Mouse (Mus musculus): ENCODE measurements around the gene Gadd45gip1. TPM values are rescaled to one million over a fixed set of nuclear protein-coding genes. Genes with fewer than 3 reads are reported as not detected.

The Gadd45gip1 gene
- polyA plus RNA-seq, 1 experiment, result 50.5 TPM

GRCm38 (mm10) chr8:84809941-84810280 is 21.4 kb upstream of the Gadd45gip1 start:
- Histone ChIP-seq H3K36me3 (ENCODE audit: control insufficient read depth, insufficient read depth, low read length) (no peaks in the 10 kb centered on the region), H3K27ac (ENCODE audit: insufficient read depth, low read depth, low read length) (no peak overlapping the region), H3K27me3 (ENCODE audit: control insufficient read depth, insufficient read depth, low read length) (peaks cover 5% of the 10 kb centered on the region; the same call in 1 of the 2 replicates), H3K4me1 (ENCODE audit: control insufficient read depth, insufficient read depth, insufficient read length, low read length) (no peaks in the 10 kb centered on the region), H3K4me3 (ENCODE audit: low read depth, low read length) (no peak overlapping the region)
- TF ChIP-seq CTCF (IDR thresholded peaks at IDR 0.05; ENCODE audit: extremely low read depth, insufficient read length, insufficient replicate concordance, low read depth, low read length), result no peak
- no peak for TF ChIP-seq POLR2A (IDR thresholded peaks at IDR 0.05; ENCODE audit: low read depth, low read length)
- 84% methylated on average over 5 of the region's 5 CpGs for WGBS

- Histone ChIP-seq H3K4me3 (ENCODE audit: low read depth, low read length) (peak overlapping the region; percentile 39), H3K27me3 (ENCODE audit: control insufficient read depth, insufficient read depth, low read length) (peaks cover 5% of the 10 kb centered on the region; the same call in 1 of the 2 replicates)
These were observed 20.4 kb upstream of the Gadd45gip1 start for GRCm38 (mm10) chr8:84810896-84811295.

GRCm38 (mm10) chr8:84811303-84811702 is 20.0 kb upstream of the Gadd45gip1 start:
- Histone ChIP-seq H3K27me3 (ENCODE audit: control insufficient read depth, insufficient read depth, low read length) (peaks cover 5% of the 10 kb centered on the region; the same call in 1 of the 2 replicates), H3K4me3 (ENCODE audit: low read depth, low read length) (peak overlapping the region; percentile 39; the same call in 1 of the 2 replicates), H3K36me3 (ENCODE audit: control insufficient read depth, insufficient read depth, low read length) (no peaks in the 10 kb centered on the region), H3K27ac (ENCODE audit: insufficient read depth, low read depth, low read length) (no peak overlapping the region), H3K4me1 (ENCODE audit: control insufficient read depth, insufficient read depth, insufficient read length, low read length) (no peaks in the 10 kb centered on the region; the same call in 1 of the 2 replicates)
- WGBS, result 25% methylated on average over 10 of the region's 10 CpGs
- TF ChIP-seq POLR2A (IDR thresholded peaks at IDR 0.05; ENCODE audit: low read depth, low read length) (no peak), CTCF (IDR thresholded peaks at IDR 0.05; ENCODE audit: extremely low read depth, insufficient read length, insufficient replicate concordance, low read depth, low read length) (no peak)

More at GRCm38 (mm10) chr8:84810896-84811295, 20.4 kb upstream of the Gadd45gip1 start:
- Histone ChIP-seq H3K4me1 (ENCODE audit: control insufficient read depth, insufficient read depth, insufficient read length, low read length) (no peaks in the 10 kb centered on the region; the same call in 1 of the 2 replicates), H3K36me3 (ENCODE audit: control insufficient read depth, insufficient read depth, low read length) (no peaks in the 10 kb centered on the region), H3K27ac (ENCODE audit: insufficient read depth, low read depth, low read length) (no peak overlapping the region)
- WGBS, result under 1% methylated on average over 32 of the region's 32 CpGs
- no peak for TF ChIP-seq POLR2A (IDR thresholded peaks at IDR 0.05; ENCODE audit: low read depth, low read length)
- peak; percentile 70; the same call in 1 of the 2 replicates for TF ChIP-seq CTCF (IDR thresholded peaks at IDR 0.05; ENCODE audit: extremely low read depth, insufficient read length, insufficient replicate concordance, low read depth, low read length)

- Histone ChIP-seq H3K36me3 (ENCODE audit: control insufficient read depth, insufficient read depth, low read length) (no peaks in the 10 kb centered on the region), H3K4me3 (ENCODE audit: low read depth, low read length) (no peak overlapping the region), H3K27ac (ENCODE audit: insufficient read depth, low read depth, low read length) (no peak overlapping the region), H3K4me1 (ENCODE audit: control insufficient read depth, insufficient read depth, insufficient read length, low read length) (no peaks in the 10 kb centered on the region; the same call in 1 of the 2 replicates), H3K27me3 (ENCODE audit: control insufficient read depth, insufficient read depth, low read length) (peaks cover 5% of the 10 kb centered on the region; the same call in 1 of the 2 replicates)
- TF ChIP-seq CTCF (IDR thresholded peaks at IDR 0.05; ENCODE audit: extremely low read depth, insufficient read length, insufficient replicate concordance, low read depth, low read length) (peak; percentile 79; the same call in 1 of the 2 replicates), POLR2A (IDR thresholded peaks at IDR 0.05; ENCODE audit: low read depth, low read length) (no peak)
- 3% methylated on average over 5 of the region's 5 CpGs for WGBS
These were observed 18.3 kb upstream of the Gadd45gip1 start for GRCm38 (mm10) chr8:84813059-84813458.

- WGBS, result 67% methylated on average over 3 of the region's 3 CpGs
These were observed 17.5 kb upstream of the Gadd45gip1 start for GRCm38 (mm10) chr8:84813830-84814229.

GRCm38 (mm10) chr8:84814240-84814554 is 17.1 kb upstream of the Gadd45gip1 start:
- Histone ChIP-seq H3K4me1 (ENCODE audit: control insufficient read depth, insufficient read depth, insufficient read length, low read length) (no peaks in the 10 kb centered on the region; the same call in 1 of the 2 replicates), H3K36me3 (ENCODE audit: control insufficient read depth, insufficient read depth, low read length) (no peaks in the 10 kb centered on the region), H3K27me3 (ENCODE audit: control insufficient read depth, insufficient read depth, low read length) (peaks cover 5% of the 10 kb centered on the region; the same call in 1 of the 2 replicates), H3K27ac (ENCODE audit: insufficient read depth, low read depth, low read length) (no peak overlapping the region), H3K4me3 (ENCODE audit: low read depth, low read length) (no peak overlapping the region)
- 83% methylated on average over 11 of the region's 11 CpGs for WGBS
- no peak for TF ChIP-seq CTCF (IDR thresholded peaks at IDR 0.05; ENCODE audit: extremely low read depth, insufficient read length, insufficient replicate concordance, low read depth, low read length)
- TF ChIP-seq POLR2A (IDR thresholded peaks at IDR 0.05; ENCODE audit: low read depth, low read length), result no peak

More at GRCm38 (mm10) chr8:84813830-84814229, 17.5 kb upstream of the Gadd45gip1 start:
- H3K4me1 ChIP-seq (ENCODE audit: control insufficient read depth, insufficient read depth, insufficient read length, low read length), result no peaks in the 10 kb centered on the region; the same call in 1 of the 2 replicates
- no peaks in the 10 kb centered on the region for H3K36me3 ChIP-seq (ENCODE audit: control insufficient read depth, insufficient read depth, low read length)
- no peak overlapping the region for H3K27ac ChIP-seq (ENCODE audit: insufficient read depth, low read depth, low read length)
- peaks cover 5% of the 10 kb centered on the region; the same call in 1 of the 2 replicates for H3K27me3 ChIP-seq (ENCODE audit: control insufficient read depth, insufficient read depth, low read length)
- no peak overlapping the region for H3K4me3 ChIP-seq (ENCODE audit: low read depth, low read length)
- TF ChIP-seq POLR2A (IDR thresholded peaks at IDR 0.05; ENCODE audit: low read depth, low read length) (no peak), CTCF (IDR thresholded peaks at IDR 0.05; ENCODE audit: extremely low read depth, insufficient read length, insufficient replicate concordance, low read depth, low read length) (no peak)

- H3K36me3 ChIP-seq (ENCODE audit: control insufficient read depth, insufficient read depth, low read length), result no peaks in the 10 kb centered on the region
- peaks cover 5% of the 10 kb centered on the region; the same call in 1 of the 2 replicates for H3K27me3 ChIP-seq (ENCODE audit: control insufficient read depth, insufficient read depth, low read length)
- TF ChIP-seq CTCF (IDR thresholded peaks at IDR 0.05; ENCODE audit: extremely low read depth, insufficient read length, insufficient replicate concordance, low read depth, low read length) (no peak), POLR2A (IDR thresholded peaks at IDR 0.05; ENCODE audit: low read depth, low read length) (no peak)
- 33% methylated on average over 19 of the region's 19 CpGs for WGBS
- H3K4me3 ChIP-seq (ENCODE audit: low read depth, low read length), result no peak overlapping the region
- no peak overlapping the region for H3K27ac ChIP-seq (ENCODE audit: insufficient read depth, low read depth, low read length)
- H3K4me1 ChIP-seq (ENCODE audit: control insufficient read depth, insufficient read depth, insufficient read length, low read length), result no peaks in the 10 kb centered on the region; the same call in 1 of the 2 replicates
These were observed 16.5 kb upstream of the Gadd45gip1 start for GRCm38 (mm10) chr8:84814555-84815441.
